Mouse (Mus musculus) liver, embryonic 16.5 days (tissue): ENCODE measurements around the gene Txndc12. TPM values are rescaled to one million over a fixed set of nuclear protein-coding genes. Genes with fewer than 3 reads are reported as not detected.

Experiments
- ATAC-seq: fragments of 200-750 bp; cut with Nextera tagmentation; 2 replicates; pipeline ENCODE4 v1.8.0; 2017; ENCODE audit warnings: low read depth, mild to moderate bottlenecking, moderate number of reproducible peaks, moderate library complexity
- H3K27ac ChIP-seq: fragments of 300-500 bp; sonication (generic); 2 replicates; pipeline ENCODE4 v1.5.1; 2014; ENCODE audit warnings: mild to moderate bottlenecking, low read length
- H3K27me3 ChIP-seq: fragments of 300-500 bp; sonication (generic); 2 replicates; pipeline ENCODE4 v1.6.1; 2014; ENCODE audit warnings: low read depth, low read length, mixed read lengths; ENCODE audit not compliant: control insufficient read depth, insufficient read depth
- H3K36me3 ChIP-seq: fragments of 300-500 bp; sonication (generic); 2 replicates; pipeline ENCODE4 v1.6.1; 2014; ENCODE audit warnings: mild to moderate bottlenecking; ENCODE audit not compliant: control insufficient read depth, insufficient read depth
- H3K4me1 ChIP-seq: fragments of 300-500 bp; sonication (generic); 2 replicates; pipeline ENCODE4 v1.6.1; 2014; ENCODE audit warnings: low read depth, low read length, mixed read lengths; ENCODE audit not compliant: control insufficient read depth
- H3K4me2 ChIP-seq: fragments of 300-500 bp; sonication (generic); 2 replicates; pipeline ENCODE4 v1.6.1; 2014; ENCODE audit warnings: low read depth, low read length, mixed read lengths
- H3K4me3 ChIP-seq: fragments of 300-500 bp; sonication (generic); 2 replicates; pipeline ENCODE4 v1.5.1; 2014; ENCODE audit warnings: low read depth, mild to moderate bottlenecking, low read length
- H3K9ac ChIP-seq: fragments of 300-500 bp; sonication (generic); 2 replicates; pipeline ENCODE4 v1.6.1; 2014; ENCODE audit warnings: low read depth, low read length
- H3K9me3 ChIP-seq: fragments of 300-500 bp; sonication (generic); replicated peaks from 2 replicates; pipeline ENCODE4 v1.6.1; 2016; ENCODE audit warnings: low read length; ENCODE audit not compliant: control insufficient read depth
- WGBS: fragments of 180-500 bp; shearing (Covaris S2); extraction: QIAGEN DNeasy Blood & Tissue Kit; methylation state at CpG from one replicate; pipeline ENCODE4 v1.1.7; 2014; ENCODE audit not compliant: insufficient replicate concordance; 5-methylcytosine and 5-hydroxymethylcytosine counted together
- polyA plus RNA-seq: library from polyadenylated mRNA; unstranded; fragments of >200 nt; fragmentation: Nextera tagmentation; extraction: Ambion mirVana; gene quantifications from 2 replicates; pipeline ENCODE4 v1.2.1, GENCODE M21; 2015

Txndc12 gene
- polyA plus RNA-seq, 1 experiment from 2014 or later: 27.8 TPM

DNA sequence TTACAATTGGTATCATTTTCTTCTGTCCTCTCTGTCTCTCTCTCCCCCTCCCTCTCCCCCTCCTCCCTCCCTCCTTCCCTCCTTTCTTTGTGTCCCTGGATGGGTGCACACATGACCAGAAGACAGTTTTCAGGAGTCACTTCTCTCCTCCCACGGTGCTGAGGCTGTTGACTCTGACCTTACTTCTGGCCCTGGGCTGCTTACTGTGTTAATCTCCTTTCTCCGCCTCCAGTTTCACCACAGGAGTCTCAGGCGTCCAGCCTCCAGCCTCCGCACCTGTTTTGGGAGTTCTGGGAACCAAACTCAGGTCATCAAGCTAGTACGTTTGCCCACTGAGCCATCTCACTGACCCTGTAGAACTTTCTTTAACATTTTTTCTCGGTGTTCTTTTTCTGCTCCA, 69.7 kb downstream of the Txndc12 start:
- no peaks in the 10 kb centered on the region for H3K36me3 ChIP-seq
- no peaks in the 10 kb centered on the region for H3K4me1 ChIP-seq
- H3K27me3 ChIP-seq: no peaks in the 10 kb centered on the region
- H3K4me2 ChIP-seq: no peak overlapping the region
- no peak for ATAC-seq
- no peaks in the 10 kb centered on the region for H3K9me3 ChIP-seq
- 57% methylated on average over 6 of the region's 6 CpGs for WGBS
- no peak overlapping the region for H3K4me3 ChIP-seq
- no peak overlapping the region for H3K9ac ChIP-seq
- H3K27ac ChIP-seq: no peak overlapping the region

DNA sequence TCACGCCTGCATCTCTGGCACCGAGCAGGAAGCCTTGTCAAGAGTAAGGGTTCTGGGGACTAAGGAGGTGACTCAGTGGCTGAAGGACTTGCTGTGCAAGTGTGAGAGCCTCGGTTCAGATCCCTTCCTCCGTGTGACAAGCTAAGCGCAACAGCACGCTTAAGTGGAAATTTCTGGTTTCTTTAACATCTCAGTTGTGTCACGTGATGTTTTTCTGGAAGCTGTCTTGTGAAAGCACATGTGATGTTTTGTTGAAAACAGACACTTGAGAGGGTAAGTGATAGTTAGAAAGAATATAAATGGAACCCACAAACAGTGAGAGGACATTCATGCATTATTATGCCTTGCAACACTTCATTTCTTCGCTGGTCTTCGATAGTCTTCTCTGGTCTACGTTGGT, 70.4 kb downstream of the Txndc12 start:
- Histone ChIP-seq H3K4me2 (no peak overlapping the region), H3K4me3 (no peak overlapping the region), H3K9ac (no peak overlapping the region), H3K36me3 (no peaks in the 10 kb centered on the region), H3K4me1 (no peaks in the 10 kb centered on the region), H3K9me3 (no peaks in the 10 kb centered on the region), H3K27me3 (no peaks in the 10 kb centered on the region), H3K27ac (no peak overlapping the region)
- no peak for ATAC-seq
- WGBS: 77% methylated on average over 10 of the region's 10 CpGs

DNA sequence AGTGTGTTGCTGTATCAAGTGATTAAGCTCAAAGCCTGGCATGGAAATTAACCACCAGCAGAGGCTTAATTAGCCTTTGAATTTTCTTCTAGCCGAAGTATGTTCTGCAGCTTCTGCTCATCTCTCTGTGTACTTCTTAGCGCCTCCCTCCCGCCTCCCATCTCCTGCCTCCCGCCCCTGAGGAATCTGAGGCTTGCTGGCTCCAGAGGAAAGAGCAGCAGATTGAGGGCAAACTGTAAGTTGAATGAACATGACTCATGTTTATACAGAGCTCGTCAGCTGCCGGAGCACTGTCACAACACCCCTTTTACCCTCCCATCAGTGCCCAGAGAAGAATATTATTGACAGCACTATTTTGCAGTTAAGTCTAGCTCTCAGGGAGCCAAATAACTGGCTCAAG, 71.5 kb downstream of the Txndc12 start:
- ATAC-seq: no peak
- no peaks in the 10 kb centered on the region for H3K36me3 ChIP-seq
- no peaks in the 10 kb centered on the region for H3K9me3 ChIP-seq
- no peak overlapping the region for H3K9ac ChIP-seq
- no peak overlapping the region for H3K4me3 ChIP-seq
- H3K4me2 ChIP-seq: no peak overlapping the region
- H3K27me3 ChIP-seq: no peaks in the 10 kb centered on the region
- WGBS: 38% methylated on average over 6 of the region's 6 CpGs
- H3K27ac ChIP-seq: no peak overlapping the region
- no peaks in the 10 kb centered on the region for H3K4me1 ChIP-seq

DNA sequence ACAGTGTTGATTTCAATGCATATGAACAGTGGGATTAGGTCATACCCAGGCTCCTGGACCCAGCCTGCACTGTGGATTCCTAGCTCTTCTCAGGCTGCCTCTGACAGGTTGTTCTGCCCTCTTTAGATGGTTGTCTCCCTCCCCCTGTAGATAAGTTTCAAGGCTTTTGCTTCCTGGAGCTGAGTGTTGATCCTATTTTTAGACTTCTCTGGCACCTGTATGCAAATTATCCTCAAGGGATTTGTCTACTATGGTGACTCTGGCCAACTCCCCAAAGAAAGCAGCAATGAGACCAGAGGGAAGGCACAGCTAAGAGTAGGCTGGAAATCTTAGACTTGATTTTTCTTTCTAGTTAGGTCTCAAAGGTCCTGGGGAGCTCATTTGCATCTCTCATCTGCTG, 73.1 kb downstream of the Txndc12 start:
- Histone ChIP-seq H3K4me1 (no peaks in the 10 kb centered on the region), H3K27me3 (no peaks in the 10 kb centered on the region), H3K4me2 (no peak overlapping the region), H3K4me3 (no peak overlapping the region), H3K9ac (no peak overlapping the region), H3K27ac (no peak overlapping the region), H3K9me3 (no peaks in the 10 kb centered on the region), H3K36me3 (no peaks in the 10 kb centered on the region)
- no peak for ATAC-seq

DNA sequence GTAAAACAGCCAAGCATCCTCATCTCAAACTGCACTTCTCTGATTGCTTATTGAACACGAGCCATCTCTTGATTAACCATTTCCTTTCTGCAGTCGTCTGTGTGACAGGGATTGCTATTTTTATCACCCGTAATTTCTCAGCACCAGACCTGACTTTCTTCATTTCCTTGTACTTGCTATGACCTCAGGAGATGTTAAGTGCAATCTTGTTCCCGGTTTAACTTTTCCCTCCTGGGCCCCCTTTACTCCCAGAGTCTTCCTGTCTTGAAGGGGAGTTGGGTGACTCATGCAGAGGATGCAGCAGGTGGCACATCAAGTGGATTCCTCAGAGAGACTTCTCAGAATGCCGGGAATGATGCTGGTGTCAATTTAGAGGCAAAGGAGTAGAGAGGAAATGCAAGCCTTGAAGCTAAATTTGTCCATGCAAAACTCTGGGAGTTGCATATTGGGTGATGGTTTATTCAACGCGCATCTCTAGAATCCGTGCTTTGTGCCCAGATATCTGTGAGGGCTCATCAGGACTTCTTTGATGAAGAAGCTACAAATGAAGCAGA, 75.5 kb downstream of the Txndc12 start:
- no peaks in the 10 kb centered on the region for H3K9me3 ChIP-seq
- H3K4me2 ChIP-seq: no peak overlapping the region
- no peak for ATAC-seq
- no peak overlapping the region for H3K4me3 ChIP-seq
- H3K4me1 ChIP-seq: no peaks in the 10 kb centered on the region
- no peaks in the 10 kb centered on the region for H3K36me3 ChIP-seq
- no peaks in the 10 kb centered on the region for H3K27me3 ChIP-seq
- no peak overlapping the region for H3K27ac ChIP-seq
- no peak overlapping the region for H3K9ac ChIP-seq
- WGBS: 37% methylated on average over 8 of the region's 8 CpGs

Other genes with a start within 250 kb of the Txndc12 start
- gene Cc2d1b, start 214.7 kb upstream of the Txndc12 start, polyA plus RNA-seq: 8.1 and 9.1 TPM in 2 replicates
- 0.06 and 0.11 TPM in 2 replicates for gene 3110021N24Rik, start 115.0 kb upstream of the Txndc12 start, polyA plus RNA-seq
- 0.29 and 0.38 TPM in 2 replicates for gene Zfyve9, start 53.8 kb upstream of the Txndc12 start, polyA plus RNA-seq
- 36.8 and 39.8 TPM in 2 replicates for gene Btf3l4, start 987 bp upstream of the Txndc12 start, polyA plus RNA-seq
- gene Kti12, start 13.2 kb downstream of the Txndc12 start, polyA plus RNA-seq: 29.0 and 31.2 TPM in 2 replicates
- gene A730015C16Rik, start 14.0 kb downstream of the Txndc12 start, polyA plus RNA-seq: 0.11 and 0.16 TPM in 2 replicates
- gene Rab3b, start 44.5 kb downstream of the Txndc12 start, polyA plus RNA-seq: 2.5 TPM in 2 replicates
- gene Nrd1, start 166.1 kb downstream of the Txndc12 start, polyA plus RNA-seq: 33.5 and 33.8 TPM in 2 replicates